Mouse (Mus musculus) hindlimb bud, embryonic 11.5 days (tissue): Measurements from ENCODE around the gene 3300002I08Rik.
A peak's percentile ranks its signal among the peaks of the same experiment; 100 is the strongest.
"Not testable (repeated sequence)": the region's sequence is repeated elsewhere in the genome, so short reads cannot be mapped to it uniquely, and the experiment has no call there.

Experiments used
- DNase-seq: peaks from one replicate; pipeline ENCODE4 v3.0.0-alpha.2; 2012; ENCODE audit warnings: low read depth, low spot score; ENCODE audit errors: extremely low spot score

The 3300002I08Rik gene

DNA sequence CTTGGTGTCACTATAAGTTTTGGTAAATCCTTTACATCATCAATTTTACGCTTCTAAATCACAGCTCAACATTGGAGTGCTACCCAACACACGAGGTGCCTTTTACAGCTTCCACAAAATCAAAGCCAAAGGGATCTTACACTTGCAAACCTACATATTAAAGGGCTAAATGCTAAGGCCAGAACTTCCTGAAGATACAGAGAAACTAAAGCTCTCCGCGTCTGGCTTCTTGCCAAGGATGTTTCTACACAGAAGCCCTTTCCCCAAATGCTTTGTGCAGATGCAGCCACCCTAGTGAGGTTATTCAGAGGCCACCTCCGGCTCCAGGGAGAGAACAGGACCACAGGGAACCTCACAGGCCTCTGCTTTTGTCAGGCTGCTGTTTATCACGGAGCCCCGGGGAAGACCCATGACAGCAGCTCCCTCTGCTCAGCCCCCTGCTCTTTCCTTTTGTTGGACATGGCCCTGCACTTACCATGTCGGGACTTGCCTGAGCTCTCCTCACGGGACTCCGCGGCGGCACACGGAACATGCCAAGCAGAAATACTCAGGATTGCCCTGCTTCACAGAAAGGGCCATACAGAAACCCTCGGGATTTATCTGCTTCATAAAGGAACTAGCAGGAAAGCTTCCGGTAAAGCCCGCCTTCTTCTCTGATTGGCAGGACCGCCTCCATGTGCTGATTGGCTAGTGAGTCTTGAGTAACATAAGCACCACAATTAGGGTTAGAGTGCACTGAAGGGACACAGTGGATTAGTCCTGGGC, at the start of gene 3300002I08Rik:
3300002I08Rik (minus strand) TSS at position 653 of the 765 bp plus-strand sequence.
- peak; percentile 64 for DNase-seq

DNA sequence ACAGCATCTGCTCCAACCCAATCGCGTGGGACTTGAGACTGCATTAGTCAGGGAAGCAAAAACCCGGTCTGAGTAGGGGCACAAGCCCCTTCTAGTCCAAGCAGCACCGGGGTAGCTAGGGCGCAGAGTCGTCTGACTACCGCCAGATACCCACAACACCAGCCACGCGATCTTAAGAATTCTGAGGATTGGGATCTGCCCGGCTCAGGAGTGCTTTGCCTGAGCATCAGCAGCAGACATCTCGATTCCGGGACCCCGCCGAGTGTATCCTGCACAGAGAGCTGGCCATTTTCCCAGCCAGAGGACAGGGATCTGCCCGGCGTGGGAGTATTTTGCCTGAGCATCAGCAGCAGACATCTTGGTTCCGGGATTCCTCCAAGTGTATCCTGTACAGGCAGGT, 49.6 kb upstream of the 3300002I08Rik start:
- DNase-seq = not testable (repeated sequence)

DNA sequence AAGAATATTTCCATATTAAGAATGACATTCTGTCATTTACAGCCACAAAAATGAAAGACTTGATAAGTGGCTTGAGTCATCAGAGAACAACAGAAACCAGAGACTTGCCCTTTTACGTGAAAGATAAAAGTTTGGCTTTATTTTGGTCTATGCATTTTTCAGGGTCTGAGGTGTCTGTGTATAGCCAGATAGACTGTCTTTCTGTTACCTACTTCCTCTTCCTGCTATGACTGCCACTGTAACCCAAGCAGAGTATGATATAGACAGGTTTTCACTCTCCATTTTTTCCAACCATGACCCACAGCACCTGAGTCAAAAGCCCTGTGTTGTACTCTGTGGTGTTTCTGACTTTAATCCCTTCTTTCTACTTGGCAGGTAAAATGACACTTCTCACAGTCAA, 27.6 kb upstream of the 3300002I08Rik start:
- no peak for DNase-seq

DNA sequence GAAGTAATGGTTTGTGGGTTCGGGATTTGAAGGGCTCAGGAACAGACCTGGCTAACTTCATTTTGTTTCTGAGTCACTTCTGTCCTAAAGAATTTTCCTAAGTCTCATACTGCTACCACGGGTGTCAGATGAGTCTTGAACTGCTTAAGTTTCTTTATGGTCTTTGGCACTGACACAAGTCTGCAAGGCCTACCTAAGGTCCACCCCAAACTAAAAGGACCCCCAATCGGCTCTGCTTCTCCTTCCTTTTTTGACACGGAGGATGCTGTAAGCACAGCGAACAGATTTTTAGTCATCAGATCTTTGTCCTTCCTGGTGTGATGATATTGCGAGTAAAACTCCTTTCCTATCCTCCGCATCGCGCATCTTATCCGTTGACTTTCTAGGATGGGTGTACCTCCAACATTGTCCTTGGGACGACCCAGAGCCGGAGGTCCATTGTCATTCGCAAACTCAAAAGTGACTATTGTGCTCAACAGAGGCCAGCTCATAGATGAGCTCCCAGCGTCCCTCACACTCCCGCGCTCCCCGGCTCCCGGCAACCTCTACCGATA, 23.1 kb upstream of the 3300002I08Rik start:
- DNase-seq = not testable (repeated sequence)

DNA sequence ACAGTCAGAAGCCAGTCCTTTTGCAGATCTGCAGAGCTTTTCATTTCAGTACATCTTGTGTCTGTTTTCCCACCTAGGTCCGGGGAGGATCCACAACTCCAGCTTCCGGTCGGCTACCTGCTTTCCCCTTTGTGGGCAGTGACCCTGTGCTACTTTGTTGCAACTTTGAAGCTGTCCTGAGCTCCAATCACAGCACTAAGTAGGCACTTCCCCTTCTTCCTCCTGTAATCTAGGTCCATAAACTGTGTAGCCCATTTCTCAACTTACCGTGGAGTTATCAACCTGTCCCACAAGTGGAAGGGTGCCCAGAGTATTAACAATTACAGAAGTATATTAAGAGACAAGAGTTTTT, 289 bp upstream of the 3300002I08Rik start:
- DNase-seq = no peak

DNA sequence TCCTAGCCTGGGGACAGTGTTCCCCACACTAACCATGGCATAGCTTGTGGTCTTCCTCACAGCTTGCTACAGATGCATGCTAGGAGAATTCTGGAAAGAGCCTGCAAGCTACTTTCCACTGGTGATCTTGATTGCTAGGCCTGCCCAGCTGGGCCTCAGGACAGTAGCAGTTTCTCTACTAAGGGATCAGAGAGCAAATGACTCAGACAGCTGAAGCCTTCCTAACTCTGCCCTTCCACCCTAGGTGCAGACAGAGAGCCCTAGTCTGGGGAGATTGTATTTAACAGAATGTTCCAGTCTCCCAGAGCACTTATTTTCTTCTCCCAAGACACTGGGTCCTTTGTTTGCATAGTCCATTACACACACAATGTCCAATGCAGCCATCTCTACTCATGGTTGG, 5.4 kb downstream of the 3300002I08Rik start:
- not testable (repeated sequence) for DNase-seq

DNA sequence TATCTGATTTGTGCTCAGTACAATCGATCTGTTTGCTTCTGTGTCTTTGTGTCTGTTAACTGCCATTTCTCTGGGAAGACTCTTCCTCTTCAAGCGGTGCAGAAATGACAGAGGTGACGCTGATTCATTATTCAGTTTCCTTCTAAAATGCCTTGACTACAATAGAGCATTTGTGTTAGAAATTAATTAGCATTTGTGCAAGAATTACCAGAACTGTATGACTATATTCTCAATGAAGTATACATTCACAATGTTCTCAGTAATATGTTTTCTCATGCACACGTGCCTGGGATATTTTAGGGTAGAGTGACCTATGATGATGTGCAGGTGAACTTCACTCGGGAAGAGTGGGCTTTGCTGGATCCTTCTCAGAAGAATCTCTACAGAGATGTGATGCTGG, 39.2 kb downstream of the 3300002I08Rik start, which contains the start of gene Gm10130:
Gm10130 (plus strand) TSS at position 301 of the 400 bp plus-strand sequence.
- no peak for DNase-seq

DNA sequence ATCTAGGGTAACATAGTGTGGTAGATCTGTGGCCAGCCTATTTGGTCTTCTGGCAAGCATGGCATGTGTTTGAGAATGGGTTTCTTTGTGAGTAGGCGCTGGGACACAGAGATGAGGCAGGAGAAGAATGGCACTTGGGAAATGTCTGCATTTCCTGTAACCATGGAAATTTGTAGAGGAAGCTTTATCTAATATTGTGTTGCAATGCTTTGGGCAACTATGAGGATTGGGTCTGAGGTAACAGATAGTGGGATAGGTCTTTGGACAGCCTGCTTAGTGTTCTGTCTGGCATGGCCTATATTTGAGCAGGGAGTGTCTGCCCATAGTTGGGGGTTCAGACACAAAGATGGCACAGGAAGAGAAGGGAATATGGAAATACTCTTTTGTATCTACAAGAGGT, 43.6 kb downstream of the 3300002I08Rik start:
- DNase-seq = no peak

DNA sequence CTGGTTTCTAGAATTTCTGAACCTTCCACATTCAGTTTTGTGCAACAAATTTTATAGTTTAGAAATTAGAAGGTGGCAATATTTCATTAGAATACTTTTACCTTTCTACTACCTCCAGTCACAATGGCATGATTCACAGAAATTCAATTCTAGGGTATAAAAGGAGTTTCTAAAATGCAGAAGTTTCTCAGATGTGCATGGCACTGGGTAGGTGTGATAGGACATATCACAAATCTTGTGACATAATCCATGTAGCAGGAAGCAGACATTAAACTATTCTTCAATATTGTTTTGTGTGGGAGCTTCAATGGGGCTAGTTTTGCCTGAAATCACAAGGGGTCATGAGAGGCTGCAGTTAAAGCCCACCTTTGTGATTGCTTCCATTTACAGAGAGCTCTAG, 46.4 kb downstream of the 3300002I08Rik start:
- no peak for DNase-seq

DNA sequence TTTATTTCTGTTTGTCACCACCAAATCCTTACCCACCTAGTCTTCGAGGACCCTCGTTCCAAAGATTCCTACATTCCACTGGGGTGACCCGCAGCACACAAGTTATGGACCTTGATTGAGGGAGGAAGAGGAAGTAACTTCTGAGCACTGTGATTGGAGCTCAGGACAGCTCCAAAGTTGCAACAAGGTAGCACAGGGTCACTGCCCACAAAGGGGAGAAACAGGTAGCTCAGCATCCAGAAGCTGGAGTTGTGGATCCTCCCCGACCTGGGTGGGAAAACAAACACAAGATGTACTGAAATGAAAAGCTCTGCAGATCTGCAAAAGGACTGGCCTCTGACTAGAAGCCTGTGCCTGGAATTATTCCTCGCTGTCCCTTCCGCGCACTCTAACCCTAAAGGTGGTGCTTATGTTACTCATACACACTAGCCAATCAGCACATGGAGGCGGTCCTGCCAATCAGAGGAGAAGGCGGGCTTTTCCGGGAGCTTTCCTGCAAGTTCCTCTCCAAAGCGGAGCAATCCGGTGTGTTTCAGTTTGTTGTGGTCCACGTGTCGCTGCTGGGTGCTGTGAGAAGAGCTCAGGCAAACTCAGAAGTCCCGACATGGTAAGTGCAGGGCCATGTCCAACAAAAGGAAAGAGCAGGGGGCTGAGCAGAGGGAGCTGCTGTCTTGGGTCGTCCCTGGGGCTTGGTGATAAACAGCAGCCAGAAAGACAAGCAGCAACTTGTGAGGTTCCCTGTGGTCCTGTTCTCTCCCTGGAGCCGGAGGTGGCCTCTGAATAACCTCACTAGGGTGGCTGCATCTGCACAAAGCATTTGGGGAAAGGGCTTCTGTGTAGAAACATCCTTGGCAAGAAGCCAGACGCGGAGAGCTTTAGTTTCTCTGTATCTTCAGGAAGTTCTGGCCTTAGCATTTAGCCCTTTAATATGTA, 51.3 kb downstream of the 3300002I08Rik start:
- peak; percentile 58 for DNase-seq

DNA sequence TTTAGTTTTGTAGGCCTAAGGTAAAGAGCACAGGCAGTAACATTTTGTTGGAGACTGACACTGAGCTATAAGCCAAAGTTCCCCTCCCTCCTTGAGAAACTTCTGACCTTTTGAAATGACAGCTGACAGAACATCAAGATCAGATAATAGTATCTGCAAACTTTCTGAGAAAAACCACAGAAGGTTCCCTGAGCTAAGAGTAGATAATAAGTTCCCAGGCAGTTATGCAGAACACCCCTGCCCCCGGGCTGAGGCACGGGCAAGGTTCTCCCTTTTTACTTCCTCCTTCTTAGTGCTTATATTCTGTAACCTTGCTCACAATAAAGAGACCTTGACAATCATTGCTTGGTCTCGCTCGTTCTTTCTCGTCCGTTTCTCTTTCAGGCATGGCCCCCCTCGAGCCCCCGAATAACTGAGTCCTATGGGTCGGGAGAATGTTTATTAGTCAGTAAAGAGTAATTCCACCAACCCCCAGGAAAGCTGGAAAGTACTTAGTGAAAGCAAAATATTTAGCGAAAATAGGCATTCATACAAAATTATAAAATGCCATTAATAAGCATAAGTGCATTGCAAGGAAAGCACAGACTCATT, 55.3 kb downstream of the 3300002I08Rik start:
- DNase-seq = no peak

DNA sequence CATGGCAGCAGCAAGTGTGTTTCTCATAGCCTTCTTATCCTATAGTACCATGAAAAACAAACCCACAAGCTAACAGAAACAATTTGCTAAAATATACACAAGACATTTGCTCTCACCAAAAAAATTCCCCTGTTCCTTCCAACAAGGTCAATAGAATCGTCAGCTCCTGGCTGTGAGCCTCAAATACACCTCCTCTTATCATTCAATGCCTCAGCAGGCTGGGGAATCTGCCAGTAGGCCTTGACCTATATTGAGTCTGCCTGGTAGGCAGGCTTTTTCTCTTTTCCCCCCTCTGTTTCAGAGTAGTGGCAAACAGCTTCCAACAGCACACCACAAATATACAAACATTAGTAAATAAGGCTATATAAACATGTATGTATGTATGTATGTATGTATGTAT, 63.5 kb downstream of the 3300002I08Rik start:
- no peak for DNase-seq

DNA sequence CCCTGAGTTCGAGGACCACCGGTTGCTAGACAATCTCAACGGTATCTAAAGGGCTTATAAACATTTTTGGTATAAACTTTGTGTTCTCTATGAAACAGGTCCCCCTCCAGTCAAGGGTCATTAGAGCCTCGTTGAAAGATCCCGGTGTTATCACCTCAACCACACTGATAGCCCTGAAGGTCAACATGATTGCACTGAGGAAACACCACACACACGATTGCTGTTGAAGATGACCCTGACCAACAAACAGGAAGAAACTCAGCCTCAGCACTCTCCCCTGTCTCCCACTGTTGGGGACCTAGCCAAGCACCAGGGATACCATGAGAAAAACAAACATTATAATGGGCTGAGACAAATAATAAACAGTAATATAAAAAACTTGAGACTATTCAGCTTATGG, 68.9 kb downstream of the 3300002I08Rik start:
- DNase-seq = no peak
